Mouse (Mus musculus): ENCODE results near the gene Cntnap5c.
"Not testable (repeated sequence)": the region's sequence is repeated elsewhere in the genome, so short reads cannot be mapped to it uniquely, and the experiment has no call there.

Cntnap5c gene

GRCm38 (mm10) chr17:57768622-57769610 is at the start of gene Cntnap5c:
TSS of gene Cntnap5c (plus strand) at chr17:57769570.
- peak; percentile 9 to 12 for DNase-seq

GRCm38 (mm10) chr17:57742119-57742518 is 27.3 kb upstream of the Cntnap5c start, which contains the start of gene Gm21834:
TSS of gene Gm21834 (minus strand) at chr17:57742219.
- DNase-seq = no peak

GRCm38 (mm10) chr17:57758033-57758432 is 11.3 kb upstream of the Cntnap5c start:
- no peak for DNase-seq

DNA sequence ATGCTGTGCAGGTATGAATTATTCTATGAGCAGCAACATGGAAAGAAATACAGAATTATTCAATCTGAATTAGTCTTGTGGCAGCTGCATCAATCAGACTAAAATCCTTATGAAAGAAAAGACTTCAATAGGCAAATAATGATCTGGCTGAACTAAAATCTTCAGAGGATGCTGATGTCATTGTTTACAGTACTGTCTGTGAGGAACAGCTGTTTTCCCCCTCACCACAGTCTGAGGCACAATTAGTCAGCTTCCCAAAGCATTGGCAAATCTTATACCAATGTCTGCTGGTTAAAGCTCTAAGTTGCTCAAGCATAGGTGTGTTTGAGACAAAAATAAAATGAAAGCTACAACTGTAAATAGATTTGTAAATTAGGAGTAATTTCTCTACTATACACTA is 2.1 kb upstream of the Cntnap5c start:
- DNase-seq = no peak

GRCm38 (mm10) chr17:57770904-57771303 is 1.5 kb downstream of the Cntnap5c start:
- DNase-seq = no peak

GRCm38 (mm10) chr17:57788161-57788799 is 18.9 kb downstream of the Cntnap5c start:
- no peak for DNase-seq

DNA sequence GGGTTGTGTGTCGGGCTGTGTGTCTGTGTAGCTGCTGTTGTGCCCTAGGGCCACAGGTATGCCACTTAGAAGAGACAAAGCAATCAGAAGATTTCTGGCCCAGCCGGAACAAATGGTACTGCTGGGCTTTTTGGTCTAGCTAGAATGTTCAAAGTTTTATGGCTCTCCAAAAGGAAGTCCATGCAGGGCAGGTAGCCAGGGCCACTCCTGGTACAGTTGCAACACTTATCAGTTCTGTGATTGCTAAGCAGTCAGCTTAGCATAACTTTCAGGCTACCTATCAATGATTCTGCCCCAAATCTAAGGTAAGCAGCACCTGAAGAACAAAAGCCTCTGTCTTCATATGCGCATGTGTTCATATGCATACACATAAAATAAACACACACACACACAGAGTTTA is 26.0 kb downstream of the Cntnap5c start:
- DNase-seq = no peak

DNA sequence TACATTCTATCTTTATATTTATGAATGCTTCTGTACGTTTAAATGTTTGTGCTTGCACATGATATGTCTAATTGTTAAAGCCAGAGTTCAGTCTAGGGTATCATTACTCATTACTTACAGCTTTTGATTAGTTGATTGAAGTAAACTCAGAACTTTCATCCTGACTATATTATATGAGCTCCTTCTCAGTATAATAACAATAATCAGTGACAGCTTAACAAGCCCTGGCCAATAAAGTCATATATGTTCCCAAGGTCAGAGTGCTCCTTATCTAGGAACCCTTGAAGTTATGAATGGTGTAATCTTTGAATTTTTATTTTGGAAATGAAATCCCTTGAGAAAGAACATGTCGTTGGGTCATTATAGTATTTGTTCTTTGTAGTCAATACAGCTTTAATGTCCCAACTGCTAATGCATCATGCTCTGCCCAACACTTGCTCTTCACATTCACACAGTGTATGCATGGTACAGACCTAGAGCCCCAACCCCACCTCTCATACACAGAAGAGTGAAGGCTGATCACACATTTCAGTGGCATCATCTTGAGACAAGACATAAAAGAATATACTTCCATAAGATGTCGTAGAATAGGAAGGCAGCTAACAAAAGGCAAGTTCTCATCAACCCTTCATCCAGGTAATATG is 27.4 kb downstream of the Cntnap5c start:
- DNase-seq = no peak

DNA sequence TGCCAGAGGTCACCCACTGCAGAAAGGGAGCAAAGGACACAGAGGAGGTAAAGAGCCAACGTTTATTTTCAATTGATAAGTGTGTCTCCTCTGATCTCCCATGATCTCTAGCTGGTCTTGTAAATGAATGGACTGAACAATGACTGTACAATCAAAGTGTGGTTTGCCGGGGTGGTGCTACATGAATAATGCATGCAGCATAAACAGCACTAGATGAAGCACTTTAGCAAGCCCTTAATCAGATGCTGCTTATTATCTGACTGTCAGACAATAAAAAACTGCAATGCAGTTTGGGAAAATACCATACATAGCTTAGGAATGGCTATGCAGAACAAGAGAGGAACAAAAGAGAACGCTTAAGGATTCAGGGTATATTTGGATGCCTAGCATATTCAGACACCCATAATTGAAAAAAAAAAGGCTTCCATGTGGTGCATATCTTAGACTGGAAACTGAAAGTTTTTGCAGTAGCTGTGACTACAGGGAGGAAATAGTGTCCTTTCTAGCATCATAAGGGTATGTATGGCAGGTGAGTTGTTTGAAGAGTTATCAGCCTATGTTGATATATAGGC is 30.1 kb downstream of the Cntnap5c start:
- no peak for DNase-seq

GRCm38 (mm10) chr17:57801180-57801579 is 31.8 kb downstream of the Cntnap5c start:
- DNase-seq = no peak

- DNase-seq = no peak
Measured at GRCm38 (mm10) chr17:57837090-57837971, 68.0 kb downstream of the Cntnap5c start.

- not testable (repeated sequence) for DNase-seq
Measured at GRCm38 (mm10) chr17:57855811-57856210, 86.4 kb downstream of the Cntnap5c start.

DNA sequence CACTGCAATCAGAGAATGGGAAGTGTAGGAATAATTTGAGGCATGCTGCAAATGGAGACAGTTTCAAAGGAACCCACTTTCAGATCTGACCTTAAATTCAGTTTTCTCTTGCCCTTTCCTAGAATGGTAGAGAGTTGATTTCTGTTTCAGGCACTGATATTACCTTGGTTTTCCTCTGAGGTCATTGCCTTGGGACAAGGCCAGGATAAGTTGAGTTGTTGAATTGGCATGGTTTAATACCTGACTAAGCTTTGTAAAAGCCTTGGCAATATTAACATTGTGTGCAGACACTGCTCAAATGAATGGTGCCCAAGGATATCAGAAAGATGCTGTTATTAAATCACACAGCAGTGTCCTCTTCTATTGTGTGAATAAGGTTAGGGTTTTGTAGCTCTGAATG is 96.6 kb downstream of the Cntnap5c start:
- no peak for DNase-seq

- no peak for DNase-seq
Measured at GRCm38 (mm10) chr17:57887742-57888389, 118.5 kb downstream of the Cntnap5c start.

- DNase-seq = no peak
Measured at GRCm38 (mm10) chr17:57911770-57912293, 142.5 kb downstream of the Cntnap5c start.

GRCm38 (mm10) chr17:57984230-57984629 is 214.9 kb downstream of the Cntnap5c start:
- no peak for DNase-seq

GRCm38 (mm10) chr17:57988420-57988819 is 219.1 kb downstream of the Cntnap5c start:
- DNase-seq = no peak

DNA sequence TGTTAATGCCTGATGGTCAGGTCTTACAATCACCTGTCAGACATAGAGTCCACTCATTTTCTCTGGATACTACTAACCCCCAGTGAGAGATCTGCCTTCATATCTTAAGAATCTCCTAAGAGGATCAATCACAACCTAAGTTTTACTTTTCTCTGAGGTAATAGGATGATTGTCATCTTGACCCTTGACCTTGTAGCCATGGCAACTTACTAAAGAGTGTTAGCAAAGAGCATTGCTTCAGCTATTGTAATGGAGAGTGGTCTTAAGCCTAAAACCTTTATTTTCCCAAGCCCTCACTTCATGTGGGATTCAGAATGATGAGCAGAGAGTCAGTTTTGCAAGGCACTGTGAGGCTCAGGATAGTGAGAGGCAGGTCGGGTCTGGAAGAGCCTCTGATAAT is 227.1 kb downstream of the Cntnap5c start:
- no peak for DNase-seq

DNA sequence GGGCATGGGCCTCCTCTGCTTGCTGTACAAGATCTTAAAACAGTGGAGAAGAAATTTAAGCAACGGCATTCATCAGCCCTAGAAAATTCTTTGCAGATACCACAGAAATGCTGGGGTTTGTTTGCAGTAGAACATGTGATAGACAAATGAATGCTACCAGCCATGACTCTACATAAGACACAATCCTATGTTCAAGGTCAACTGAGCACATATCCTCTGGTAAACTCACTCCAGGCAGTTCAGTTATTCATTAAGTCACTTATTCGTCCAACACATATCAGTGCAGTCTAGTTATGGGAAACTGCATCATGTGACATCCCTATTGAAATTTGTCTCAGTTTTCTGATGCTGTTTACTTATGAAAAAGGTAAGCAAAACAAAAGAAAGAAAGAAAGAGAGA is 229.7 kb downstream of the Cntnap5c start:
- DNase-seq = no peak

DNA sequence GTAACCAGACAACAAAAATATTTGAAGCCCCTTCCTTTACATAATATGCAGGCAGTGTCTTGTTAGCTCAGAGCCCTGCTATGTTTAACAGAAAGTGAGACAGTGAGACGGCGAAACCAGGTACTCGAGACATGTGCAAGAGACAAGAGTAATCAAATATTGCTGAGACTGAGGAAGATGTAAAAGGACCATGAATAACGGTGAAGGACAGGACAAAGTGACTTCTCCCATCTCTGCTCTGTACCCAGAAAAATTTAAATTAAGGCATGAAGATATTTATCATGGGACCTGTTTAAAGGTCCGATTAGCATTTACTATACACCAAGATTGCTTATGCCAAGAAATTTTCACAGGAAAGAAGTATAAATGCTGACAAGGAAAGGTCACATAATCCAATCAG is 233.5 kb downstream of the Cntnap5c start:
- DNase-seq = no peak

- no peak for DNase-seq
Measured at GRCm38 (mm10) chr17:58003322-58003721, 234.0 kb downstream of the Cntnap5c start.
